Mouse (Mus musculus): ENCODE measurements at regions not wholly inside any gene's neighbourhood (a gene's known extent, or its start where the extent isn't known, plus 50 kb on each side); places are given as distances from the start of the nearest gene placed in this dataset.

GRCm38 (mm10) chrX:130808530-130809235 is 1059.1 kb downstream of the Diaph2 start:
- no peak for DNase-seq (ENCODE audit: low spot score in 2 of 2)

- no peak for DNase-seq (ENCODE audit: low spot score in 2 of 2)
Measured at GRCm38 (mm10) chrX:130818916-130819315, 1069.4 kb downstream of the Diaph2 start.

- no peak for DNase-seq (ENCODE audit: low spot score in 2 of 2)
Measured at GRCm38 (mm10) chrX:130819707-130820106, 1070.2 kb downstream of the Diaph2 start.

- no peak for DNase-seq (ENCODE audit: low spot score in 2 of 2)
Measured at GRCm38 (mm10) chrX:130820168-130820567, 1070.6 kb downstream of the Diaph2 start.

- DNase-seq (ENCODE audit: low spot score in 2 of 2) = no peak
Measured at GRCm38 (mm10) chrX:130823943-130824342, 1074.4 kb downstream of the Diaph2 start.

GRCm38 (mm10) chrX:130835835-130836234 is 1086.3 kb downstream of the Diaph2 start:
- DNase-seq (ENCODE audit: low spot score in 2 of 2) = no peak

GRCm38 (mm10) chrX:130843141-130843540 is 1093.6 kb downstream of the Diaph2 start:
- DNase-seq (ENCODE audit: low spot score in 2 of 2) = no peak

GRCm38 (mm10) chrX:130866506-130866905 is 1117.0 kb downstream of the Diaph2 start:
- no peak for DNase-seq (ENCODE audit: low spot score in 2 of 2)

- no peak for DNase-seq (ENCODE audit: low spot score in 2 of 2)
Measured at GRCm38 (mm10) chrX:130874157-130874556, 1124.6 kb downstream of the Diaph2 start.

- peak in 1 of 2 experiments; percentile 2 for DNase-seq (ENCODE audit: low spot score in 2 of 2)
Measured at GRCm38 (mm10) chrX:130875289-130875688, 1125.7 kb downstream of the Diaph2 start.

- DNase-seq (ENCODE audit: low spot score in 2 of 2) = no peak
Measured at GRCm38 (mm10) chrX:130876120-130876519, 1126.6 kb downstream of the Diaph2 start.
